Mouse (Mus musculus): Measurements from ENCODE around the gene Nrbf2. TPM values are rescaled to one million over a fixed set of nuclear protein-coding genes. Genes with fewer than 3 reads are reported as not detected.

Nrbf2 gene
- polyA plus RNA-seq, 1 experiment from 2014 or later = 41.6 TPM

GRCm38 (mm10) chr10:67311277-67311959 is 26.3 kb upstream of the Nrbf2 start:
- no peak for ATAC-seq (ENCODE audit: insufficient number of reproducible peaks, insufficient read depth, low FRiP score, low TSS enrichment)
- Histone ChIP-seq H3K27ac (no peak overlapping the region), H3K4me2 (replicated peaks) (no peak overlapping the region), H3K9ac (no peak overlapping the region), H3K9me3 (no peaks in the 10 kb centered on the region), H3K27me3 (no peaks in the 10 kb centered on the region), H3K4me1 (no peaks in the 10 kb centered on the region), H3K4me3 (no peak overlapping the region), H3K36me3 (no peaks in the 10 kb centered on the region)
- WGBS = 17% methylated on average over 9 of the region's 9 CpGs

- Histone ChIP-seq H3K27ac (no peak overlapping the region), H3K4me3 (no peak overlapping the region), H3K9me3 (no peaks in the 10 kb centered on the region), H3K4me2 (replicated peaks) (no peak overlapping the region), H3K9ac (no peak overlapping the region), H3K27me3 (no peaks in the 10 kb centered on the region), H3K36me3 (no peaks in the 10 kb centered on the region), H3K4me1 (no peaks in the 10 kb centered on the region)
- 74% methylated on average over 7 of the region's 7 CpGs for WGBS
- ATAC-seq (ENCODE audit: insufficient number of reproducible peaks, insufficient read depth, low FRiP score, low TSS enrichment) = no peak
Observed at GRCm38 (mm10) chr10:67309483-67310138, 24.5 kb upstream of the Nrbf2 start.

GRCm38 (mm10) chr10:67302340-67302739 is 17.2 kb upstream of the Nrbf2 start:
- Histone ChIP-seq H3K9ac (no peak overlapping the region), H3K9me3 (no peaks in the 10 kb centered on the region), H3K27ac (no peak overlapping the region), H3K4me3 (no peak overlapping the region), H3K36me3 (no peaks in the 10 kb centered on the region), H3K4me2 (replicated peaks) (no peak overlapping the region), H3K27me3 (no peaks in the 10 kb centered on the region), H3K4me1 (no peaks in the 10 kb centered on the region)
- WGBS = 59% methylated on average over 2 of the region's 2 CpGs
- ATAC-seq (ENCODE audit: insufficient number of reproducible peaks, insufficient read depth, low FRiP score, low TSS enrichment) = no peak

- Histone ChIP-seq H3K9ac (no peak overlapping the region), H3K4me1 (no peaks in the 10 kb centered on the region), H3K4me2 (replicated peaks) (no peak overlapping the region), H3K27me3 (no peaks in the 10 kb centered on the region), H3K9me3 (no peaks in the 10 kb centered on the region), H3K36me3 (no peaks in the 10 kb centered on the region), H3K4me3 (no peak overlapping the region), H3K27ac (no peak overlapping the region)
- no peak for ATAC-seq (ENCODE audit: insufficient number of reproducible peaks, insufficient read depth, low FRiP score, low TSS enrichment)
- WGBS = 93% methylated on average over 6 of the region's 6 CpGs
Observed at GRCm38 (mm10) chr10:67301046-67301445, 15.9 kb upstream of the Nrbf2 start.

- Histone ChIP-seq H3K27ac (no peak overlapping the region), H3K4me3 (no peak overlapping the region), H3K27me3 (no peaks in the 10 kb centered on the region), H3K9ac (no peak overlapping the region), H3K9me3 (no peaks in the 10 kb centered on the region), H3K4me2 (replicated peaks) (no peak overlapping the region), H3K4me1 (no peaks in the 10 kb centered on the region), H3K36me3 (no peaks in the 10 kb centered on the region)
- WGBS = 83% methylated on average over 4 of the region's 4 CpGs
- no peak for ATAC-seq (ENCODE audit: insufficient number of reproducible peaks, insufficient read depth, low FRiP score, low TSS enrichment)
Observed at GRCm38 (mm10) chr10:67299285-67299684, 14.2 kb upstream of the Nrbf2 start.

- WGBS = 48% methylated on average over 5 of the region's 5 CpGs
- no peaks in the 10 kb centered on the region for H3K27me3 ChIP-seq
- no peak overlapping the region for H3K9ac ChIP-seq
- H3K4me3 ChIP-seq = no peak overlapping the region
- no peaks in the 10 kb centered on the region for H3K9me3 ChIP-seq
- no peak overlapping the region for H3K4me2 ChIP-seq (replicated peaks)
- no peaks in the 10 kb centered on the region for H3K4me1 ChIP-seq
- no peak overlapping the region for H3K27ac ChIP-seq
- H3K36me3 ChIP-seq = no peaks in the 10 kb centered on the region
- no peak for ATAC-seq (ENCODE audit: insufficient number of reproducible peaks, insufficient read depth, low FRiP score, low TSS enrichment)
Observed at GRCm38 (mm10) chr10:67298856-67299255, 13.8 kb upstream of the Nrbf2 start.

- no peak for ATAC-seq (ENCODE audit: insufficient number of reproducible peaks, insufficient read depth, low FRiP score, low TSS enrichment)
- H3K27ac ChIP-seq = no peak overlapping the region
- 83% methylated on average over 17 of the region's 17 CpGs for WGBS
Observed at GRCm38 (mm10) chr10:67297175-67297855, 12.2 kb upstream of the Nrbf2 start.

GRCm38 (mm10) chr10:67296482-67297152 is 11.5 kb upstream of the Nrbf2 start:
- no peaks in the 10 kb centered on the region for H3K9me3 ChIP-seq
- 85% methylated on average over 8 of the region's 8 CpGs for WGBS
- no peak overlapping the region for H3K4me2 ChIP-seq (replicated peaks)
- no peak overlapping the region for H3K4me3 ChIP-seq
- ATAC-seq (ENCODE audit: insufficient number of reproducible peaks, insufficient read depth, low FRiP score, low TSS enrichment) = no peak
- H3K36me3 ChIP-seq = no peaks in the 10 kb centered on the region
- no peak overlapping the region for H3K9ac ChIP-seq
- H3K27me3 ChIP-seq = no peaks in the 10 kb centered on the region
- H3K4me1 ChIP-seq = no peaks in the 10 kb centered on the region
- no peak overlapping the region for H3K27ac ChIP-seq

More at GRCm38 (mm10) chr10:67297175-67297855, 12.2 kb upstream of the Nrbf2 start:
- no peak overlapping the region for H3K9ac ChIP-seq
- no peak overlapping the region for H3K4me3 ChIP-seq
- no peaks in the 10 kb centered on the region for H3K36me3 ChIP-seq
- H3K9me3 ChIP-seq = no peaks in the 10 kb centered on the region
- H3K27me3 ChIP-seq = no peaks in the 10 kb centered on the region
- no peak overlapping the region for H3K4me2 ChIP-seq (replicated peaks)
- H3K4me1 ChIP-seq = no peaks in the 10 kb centered on the region

GRCm38 (mm10) chr10:67295938-67296466 is 10.9 kb upstream of the Nrbf2 start:
- H3K4me3 ChIP-seq = no peak overlapping the region

GRCm38 (mm10) chr10:67295331-67295730 is 10.2 kb upstream of the Nrbf2 start:
- Histone ChIP-seq H3K27me3 (no peaks in the 10 kb centered on the region), H3K27ac (no peak overlapping the region), H3K4me3 (no peak overlapping the region), H3K9me3 (no peaks in the 10 kb centered on the region), H3K4me2 (replicated peaks) (no peak overlapping the region), H3K4me1 (no peaks in the 10 kb centered on the region), H3K9ac (no peak overlapping the region), H3K36me3 (no peaks in the 10 kb centered on the region)
- WGBS = 73% methylated on average over 5 of the region's 5 CpGs
- no peak for ATAC-seq (ENCODE audit: insufficient number of reproducible peaks, insufficient read depth, low FRiP score, low TSS enrichment)

More at GRCm38 (mm10) chr10:67295938-67296466, 10.9 kb upstream of the Nrbf2 start:
- 80% methylated on average over 7 of the region's 7 CpGs for WGBS
- H3K9me3 ChIP-seq = no peaks in the 10 kb centered on the region
- H3K27ac ChIP-seq = no peak overlapping the region
- H3K9ac ChIP-seq = no peak overlapping the region
- ATAC-seq (ENCODE audit: insufficient number of reproducible peaks, insufficient read depth, low FRiP score, low TSS enrichment) = no peak
- H3K4me1 ChIP-seq = no peaks in the 10 kb centered on the region
- no peaks in the 10 kb centered on the region for H3K27me3 ChIP-seq
- no peaks in the 10 kb centered on the region for H3K36me3 ChIP-seq
- H3K4me2 ChIP-seq (replicated peaks) = no peak overlapping the region

GRCm38 (mm10) chr10:67291087-67291486 is 6.0 kb upstream of the Nrbf2 start:
- Histone ChIP-seq H3K4me1 (no peaks in the 10 kb centered on the region), H3K9me3 (no peaks in the 10 kb centered on the region), H3K36me3 (no peaks in the 10 kb centered on the region), H3K4me3 (no peak overlapping the region), H3K9ac (no peak overlapping the region), H3K4me2 (replicated peaks) (no peak overlapping the region), H3K27me3 (no peaks in the 10 kb centered on the region), H3K27ac (no peak overlapping the region)
- 59% methylated on average over 8 of the region's 8 CpGs for WGBS
- ATAC-seq (ENCODE audit: insufficient number of reproducible peaks, insufficient read depth, low FRiP score, low TSS enrichment) = no peak

Data from embryonic facial prominence, embryonic 12.5 days (tissue).